Mouse (Mus musculus) hindbrain, embryonic 13.5 days (tissue): ENCODE results near the gene Acrv1. TPM values are rescaled to one million over a fixed set of nuclear protein-coding genes. Genes with fewer than 3 reads are reported as not detected.

Experiments
- polyA plus RNA-seq: library from polyadenylated mRNA; unstranded; fragments of >200 nt; fragmentation: Nextera tagmentation; extraction: Ambion mirVana; gene quantifications from 2 replicates; pipeline ENCODE4 v1.2.1, GENCODE M21; 2015

Gene Acrv1
- polyA plus RNA-seq, 1 experiment from 2014 or later, result not detected

Other genes starting within 250 kb of the Acrv1 start
- gene Gm9513, start 217.6 kb upstream of the Acrv1 start, polyA plus RNA-seq, result not detected in 2 replicates
- not detected in 2 replicates for gene Gm5615, start 151.3 kb upstream of the Acrv1 start, polyA plus RNA-seq
- not detected in 2 replicates for gene Gm17689, start 110.6 kb upstream of the Acrv1 start, polyA plus RNA-seq
- not detected in 2 replicates for gene A630095E13Rik, start 49.8 kb upstream of the Acrv1 start, polyA plus RNA-seq
- 10.0 and 11.3 TPM in 2 replicates for gene Chek1, start 33.8 kb downstream of the Acrv1 start, polyA plus RNA-seq
- 109 and 110 TPM in 2 replicates for gene Stt3a, start 74.5 kb downstream of the Acrv1 start, polyA plus RNA-seq
- 113 and 122 TPM in 2 replicates for gene Ei24, start 104.2 kb downstream of the Acrv1 start, polyA plus RNA-seq
- gene Fez1, start 128.6 kb downstream of the Acrv1 start, polyA plus RNA-seq, result 612 and 624 TPM in 2 replicates